Mouse (Mus musculus): Measurements from ENCODE around the gene Gapdhs. TPM values are rescaled to one million over a fixed set of nuclear protein-coding genes. Genes with fewer than 3 reads are reported as not detected.

The Gapdhs gene
- polyA plus RNA-seq, 1 experiment from 2014 or later = 0.60 TPM

GRCm38 (mm10) chr7:30777081-30777579 lies 33.6 kb upstream of the Gapdhs start:
- DNase-seq (ENCODE audit: low spot score) = no peak
- no peak for ATAC-seq (ENCODE audit: low FRiP score)
- Histone ChIP-seq H3K9ac (ENCODE audit: low read depth, low read length) (no peak overlapping the region), H3K27ac (ENCODE audit: low read depth, low read length) (no peak overlapping the region), H3K4me3 (ENCODE audit: low read depth, low read length) (no peak overlapping the region), H3K4me2 (replicated peaks; ENCODE audit: low read depth, low read length) (no peak overlapping the region), H3K9me3 (ENCODE audit: control insufficient read depth, low read length) (no peaks in the 10 kb centered on the region), H3K27me3 (ENCODE audit: control insufficient read depth, insufficient read depth, low read length) (no peaks in the 10 kb centered on the region), H3K4me1 (replicated peaks; ENCODE audit: control insufficient read depth, insufficient read depth, low read length) (no peaks in the 10 kb centered on the region), H3K36me3 (ENCODE audit: control insufficient read depth, insufficient read depth, low read length) (no peaks in the 10 kb centered on the region)
- WGBS = 44% methylated on average over 7 of the region's 7 CpGs

- 93% methylated on average over 9 of the region's 9 CpGs for WGBS
- no peak overlapping the region for H3K9ac ChIP-seq (ENCODE audit: low read depth, low read length)
- H3K9me3 ChIP-seq (ENCODE audit: control insufficient read depth, low read length) = no peaks in the 10 kb centered on the region
- no peaks in the 10 kb centered on the region for H3K4me1 ChIP-seq (replicated peaks; ENCODE audit: control insufficient read depth, insufficient read depth, low read length)
- ATAC-seq (ENCODE audit: low FRiP score) (no peak), DNase-seq (ENCODE audit: low spot score) (no peak)
- no peaks in the 10 kb centered on the region for H3K36me3 ChIP-seq (ENCODE audit: control insufficient read depth, insufficient read depth, low read length)
- H3K27me3 ChIP-seq (ENCODE audit: control insufficient read depth, insufficient read depth, low read length) = no peaks in the 10 kb centered on the region
- no peak overlapping the region for H3K27ac ChIP-seq (ENCODE audit: low read depth, low read length)
- no peak overlapping the region for H3K4me3 ChIP-seq (ENCODE audit: low read depth, low read length)
- no peak overlapping the region for H3K4me2 ChIP-seq (replicated peaks; ENCODE audit: low read depth, low read length)
These were observed 32.6 kb upstream of the Gapdhs start for GRCm38 (mm10) chr7:30776104-30776503.

- ATAC-seq (ENCODE audit: low FRiP score) (no peak), DNase-seq (ENCODE audit: low spot score) (no peak)
- H3K4me1 ChIP-seq (replicated peaks; ENCODE audit: control insufficient read depth, insufficient read depth, low read length) = no peaks in the 10 kb centered on the region
- no peaks in the 10 kb centered on the region for H3K36me3 ChIP-seq (ENCODE audit: control insufficient read depth, insufficient read depth, low read length)
- H3K9ac ChIP-seq (ENCODE audit: low read depth, low read length) = no peak overlapping the region
- H3K27ac ChIP-seq (ENCODE audit: low read depth, low read length) = no peak overlapping the region
- no peaks in the 10 kb centered on the region for H3K27me3 ChIP-seq (ENCODE audit: control insufficient read depth, insufficient read depth, low read length)
- WGBS = 39% methylated on average over 9 of the region's 9 CpGs
- no peak overlapping the region for H3K4me3 ChIP-seq (ENCODE audit: low read depth, low read length)
- no peaks in the 10 kb centered on the region for H3K9me3 ChIP-seq (ENCODE audit: control insufficient read depth, low read length)
- H3K4me2 ChIP-seq (replicated peaks; ENCODE audit: low read depth, low read length) = no peak overlapping the region
These were observed 25.8 kb upstream of the Gapdhs start for GRCm38 (mm10) chr7:30769236-30769635.

- Histone ChIP-seq H3K4me1 (replicated peaks; ENCODE audit: control insufficient read depth, insufficient read depth, low read length) (no peaks in the 10 kb centered on the region), H3K4me3 (ENCODE audit: low read depth, low read length) (no peak overlapping the region), H3K27me3 (ENCODE audit: control insufficient read depth, insufficient read depth, low read length) (no peaks in the 10 kb centered on the region), H3K9ac (ENCODE audit: low read depth, low read length) (no peak overlapping the region), H3K4me2 (replicated peaks; ENCODE audit: low read depth, low read length) (no peak overlapping the region), H3K9me3 (ENCODE audit: control insufficient read depth, low read length) (no peaks in the 10 kb centered on the region), H3K36me3 (ENCODE audit: control insufficient read depth, insufficient read depth, low read length) (no peaks in the 10 kb centered on the region), H3K27ac (ENCODE audit: low read depth, low read length) (no peak overlapping the region)
- ATAC-seq (ENCODE audit: low FRiP score) (no peak), DNase-seq (ENCODE audit: low spot score) (no peak)
- 85% methylated on average over 4 of the region's 4 CpGs for WGBS
These were observed 22.9 kb upstream of the Gapdhs start for GRCm38 (mm10) chr7:30766408-30766807.

GRCm38 (mm10) chr7:30765173-30765572 lies 21.7 kb upstream of the Gapdhs start:
- H3K4me3 ChIP-seq (ENCODE audit: low read depth, low read length) = no peak overlapping the region
- no peaks in the 10 kb centered on the region for H3K27me3 ChIP-seq (ENCODE audit: control insufficient read depth, insufficient read depth, low read length)
- H3K4me1 ChIP-seq (replicated peaks; ENCODE audit: control insufficient read depth, insufficient read depth, low read length) = no peaks in the 10 kb centered on the region
- H3K4me2 ChIP-seq (replicated peaks; ENCODE audit: low read depth, low read length) = no peak overlapping the region; the same call in 1 of the 2 replicates
- no peaks in the 10 kb centered on the region for H3K36me3 ChIP-seq (ENCODE audit: control insufficient read depth, insufficient read depth, low read length)
- no peak for ATAC-seq (ENCODE audit: low FRiP score)
- DNase-seq (ENCODE audit: low spot score) = peak; percentile 15
- no peak overlapping the region for H3K27ac ChIP-seq (ENCODE audit: low read depth, low read length)
- WGBS = 45% methylated on average over 11 of the region's 11 CpGs
- no peaks in the 10 kb centered on the region for H3K9me3 ChIP-seq (ENCODE audit: control insufficient read depth, low read length)
- no peak overlapping the region for H3K9ac ChIP-seq (ENCODE audit: low read depth, low read length)

- Histone ChIP-seq H3K27ac (ENCODE audit: low read depth, low read length) (no peak within 1 kb of the TSS), H3K9ac (ENCODE audit: low read depth, low read length) (no peak within 1 kb of the TSS), H3K9me3 (ENCODE audit: control insufficient read depth, low read length) (no peaks in the 10 kb centered on the region), H3K27me3 (ENCODE audit: control insufficient read depth, insufficient read depth, low read length) (no peaks in the 10 kb centered on the region), H3K4me2 (replicated peaks; ENCODE audit: low read depth, low read length) (no peak within 1 kb of the TSS), H3K36me3 (ENCODE audit: control insufficient read depth, insufficient read depth, low read length) (no peaks in the 10 kb centered on the region), H3K4me1 (replicated peaks; ENCODE audit: control insufficient read depth, insufficient read depth, low read length) (no peaks in the 10 kb centered on the region), H3K4me3 (ENCODE audit: low read depth, low read length) (no peak within 1 kb of the TSS)
- 43% methylated on average over 5 of the region's 5 CpGs for WGBS
- ATAC-seq (ENCODE audit: low FRiP score) = no peak
- no peak for DNase-seq (ENCODE audit: low spot score)
These were observed 20.0 kb upstream of the Gapdhs start, which contains the start of gene Dmkn for GRCm38 (mm10) chr7:30763456-30763855. TSS of gene Dmkn (plus strand) at chr7:30763756.

- H3K9ac ChIP-seq (ENCODE audit: low read depth, low read length) = no peak overlapping the region
- DNase-seq (ENCODE audit: low spot score) (no peak), ATAC-seq (ENCODE audit: low FRiP score) (no peak)
- no peak overlapping the region for H3K27ac ChIP-seq (ENCODE audit: low read depth, low read length)
- no peaks in the 10 kb centered on the region for H3K9me3 ChIP-seq (ENCODE audit: control insufficient read depth, low read length)
- no peaks in the 10 kb centered on the region for H3K27me3 ChIP-seq (ENCODE audit: control insufficient read depth, insufficient read depth, low read length)
- H3K36me3 ChIP-seq (ENCODE audit: control insufficient read depth, insufficient read depth, low read length) = no peaks in the 10 kb centered on the region
- 86% methylated on average over 4 of the region's 4 CpGs for WGBS
- H3K4me3 ChIP-seq (ENCODE audit: low read depth, low read length) = no peak overlapping the region
- no peaks in the 10 kb centered on the region for H3K4me1 ChIP-seq (replicated peaks; ENCODE audit: control insufficient read depth, insufficient read depth, low read length)
- H3K4me2 ChIP-seq (replicated peaks; ENCODE audit: low read depth, low read length) = no peak overlapping the region
These were observed 18.4 kb upstream of the Gapdhs start for GRCm38 (mm10) chr7:30761769-30762352.

- Histone ChIP-seq H3K27me3 (ENCODE audit: control insufficient read depth, insufficient read depth, low read length) (no peaks in the 10 kb centered on the region), H3K9me3 (ENCODE audit: control insufficient read depth, low read length) (no peaks in the 10 kb centered on the region), H3K4me3 (ENCODE audit: low read depth, low read length) (no peak overlapping the region), H3K36me3 (ENCODE audit: control insufficient read depth, insufficient read depth, low read length) (0 out of 2 replicates have a peak, but pooled peaks cover 3% of the 10 kb centered on the region), H3K4me2 (replicated peaks; ENCODE audit: low read depth, low read length) (no peak overlapping the region), H3K4me1 (replicated peaks; ENCODE audit: control insufficient read depth, insufficient read depth, low read length) (no peaks in the 10 kb centered on the region), H3K9ac (ENCODE audit: low read depth, low read length) (no peak overlapping the region), H3K27ac (ENCODE audit: low read depth, low read length) (no peak overlapping the region)
- ATAC-seq (ENCODE audit: low FRiP score) (no peak), DNase-seq (ENCODE audit: low spot score) (peak; percentile 57)
- WGBS = 46% methylated on average over 4 of the region's 4 CpGs
These were observed 15.4 kb upstream of the Gapdhs start for GRCm38 (mm10) chr7:30758853-30759252.

GRCm38 (mm10) chr7:30757001-30757400 lies 13.5 kb upstream of the Gapdhs start:
- no peak for DNase-seq (ENCODE audit: low spot score)
- Histone ChIP-seq H3K36me3 (ENCODE audit: control insufficient read depth, insufficient read depth, low read length) (0 out of 2 replicates have a peak, but pooled peaks cover 3% of the 10 kb centered on the region), H3K9me3 (ENCODE audit: control insufficient read depth, low read length) (no peaks in the 10 kb centered on the region), H3K27ac (ENCODE audit: low read depth, low read length) (no peak overlapping the region), H3K4me1 (replicated peaks; ENCODE audit: control insufficient read depth, insufficient read depth, low read length) (no peaks in the 10 kb centered on the region), H3K9ac (ENCODE audit: low read depth, low read length) (no peak overlapping the region), H3K4me3 (ENCODE audit: low read depth, low read length) (no peak overlapping the region), H3K4me2 (replicated peaks; ENCODE audit: low read depth, low read length) (no peak overlapping the region), H3K27me3 (ENCODE audit: control insufficient read depth, insufficient read depth, low read length) (no peaks in the 10 kb centered on the region)
- WGBS = 57% methylated on average over 3 of the region's 3 CpGs
- no peak for ATAC-seq (ENCODE audit: low FRiP score)
